Mouse (Mus musculus): Measurements from ENCODE around the gene Pde6d. TPM values are rescaled to one million over a fixed set of nuclear protein-coding genes. Genes with fewer than 3 reads are reported as not detected.

Gene Pde6d
- polyA plus RNA-seq, 1 experiment from 2014 or later, result 78.1 TPM

DNA sequence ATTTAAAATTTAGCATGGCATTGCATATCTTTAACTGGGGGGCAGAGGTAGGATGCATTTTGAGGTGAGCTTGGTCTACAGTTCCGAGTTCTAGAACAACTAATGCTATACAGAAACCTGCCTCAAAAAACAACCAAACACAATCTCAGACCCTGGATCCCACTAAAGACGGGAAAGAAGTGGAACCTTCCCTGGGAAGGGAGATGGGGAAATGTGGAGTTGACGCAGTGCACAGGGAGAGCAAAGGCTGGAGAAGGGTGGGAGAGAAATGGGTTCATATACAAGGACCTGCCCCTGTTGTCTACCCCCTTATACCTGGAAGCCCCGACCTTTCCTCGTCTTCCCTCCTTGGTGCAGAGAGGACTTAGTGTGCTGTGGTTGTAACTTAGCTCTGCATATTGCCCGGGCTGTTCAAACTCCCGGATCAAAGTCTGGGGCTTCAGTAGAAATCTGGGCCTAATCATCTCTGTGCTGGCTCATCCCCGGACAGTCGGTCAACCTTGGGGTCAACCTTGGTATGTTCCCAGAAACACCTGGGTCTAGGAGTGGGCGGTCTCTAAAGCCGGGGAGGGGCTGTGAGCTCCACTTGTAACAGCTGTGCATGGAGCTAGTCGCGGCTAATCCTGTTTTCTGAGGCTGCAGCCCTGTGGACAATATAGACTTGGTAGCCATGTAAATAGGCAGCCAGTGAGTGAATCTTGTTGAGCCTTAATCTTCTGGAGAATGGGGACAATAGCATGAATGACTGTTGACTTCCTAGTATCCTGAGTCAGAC, 50.7 kb downstream of the Pde6d start:
- Histone ChIP-seq H3K27ac (ENCODE audit: low read depth, low read length) (peak overlapping the region; percentile 3; the same call in 1 of the 2 replicates), H3K9ac (ENCODE audit: low read length) (peak overlapping the region; percentile 1; the same call in 1 of the 2 replicates)

DNA sequence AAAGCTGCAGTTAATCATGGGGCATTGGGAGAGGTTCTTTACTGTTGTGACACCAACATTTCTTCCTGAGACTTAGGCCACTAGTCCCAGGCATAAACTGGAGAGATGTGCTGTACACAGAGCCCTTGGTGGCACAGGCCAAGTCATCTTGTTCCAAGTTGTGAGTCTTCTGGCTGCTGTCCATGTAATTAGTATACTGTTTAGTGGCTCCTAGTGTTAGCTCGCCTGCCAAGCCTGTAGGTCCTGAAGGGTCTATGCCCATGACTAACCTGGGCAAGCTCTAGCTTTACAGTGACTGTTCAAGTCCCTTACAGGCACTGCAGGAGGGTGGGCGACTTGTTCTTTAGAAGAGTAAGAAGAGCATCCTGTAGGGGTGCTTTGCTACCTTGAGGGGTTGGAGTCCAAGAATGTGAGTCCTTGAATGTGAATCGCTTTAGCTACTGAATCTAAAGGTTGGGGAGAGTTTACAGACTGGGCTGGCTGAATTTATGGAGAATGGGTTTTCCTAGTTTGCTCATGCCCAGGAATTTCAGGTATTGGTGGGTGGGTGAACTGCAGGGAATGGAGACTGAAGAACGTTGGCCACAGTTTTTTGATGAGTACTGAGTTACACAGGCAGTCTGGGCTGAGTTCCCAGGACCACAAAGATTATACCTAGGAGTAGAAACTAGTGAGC, 51.4 kb downstream of the Pde6d start:
- no peak for ATAC-seq
- Histone ChIP-seq H3K27ac (ENCODE audit: low read depth, low read length) (no peak overlapping the region), H3K4me1 (ENCODE audit: control insufficient read depth, insufficient read depth, low read length) (peaks cover 16% of the 10 kb centered on the region), H3K9ac (ENCODE audit: low read length) (no peak overlapping the region; the same call in 1 of the 2 replicates), H3K4me3 (ENCODE audit: low read depth, low read length) (peak overlapping the region; percentile 7; the same call in 1 of the 2 replicates), H3K4me2 (ENCODE audit: low read length) (peak overlapping the region; percentile 16; the same call in 1 of the 2 replicates), H3K9me3 (replicated peaks; ENCODE audit: control insufficient read depth, low read length) (no peaks in the 10 kb centered on the region), H3K27me3 (replicated peaks; ENCODE audit: control insufficient read depth, insufficient read depth, low read length) (no peaks in the 10 kb centered on the region), H3K36me3 (ENCODE audit: control insufficient read depth, insufficient read depth, low read length) (peaks cover 29% of the 10 kb centered on the region)
- peak; percentile 72 for DNase-seq (ENCODE audit: low spot score)
- 15% methylated on average over 4 of the region's 4 CpGs for WGBS

More for the DNA sequence above, 50.7 kb downstream of the Pde6d start:
- WGBS, result 6% methylated on average over 13 of the region's 13 CpGs
- H3K36me3 ChIP-seq (ENCODE audit: control insufficient read depth, insufficient read depth, low read length), result peaks cover 29% of the 10 kb centered on the region
- peaks cover 16% of the 10 kb centered on the region for H3K4me1 ChIP-seq (ENCODE audit: control insufficient read depth, insufficient read depth, low read length)
- H3K4me3 ChIP-seq (ENCODE audit: low read depth, low read length), result peak overlapping the region; percentile 4; the same call in 1 of the 2 replicates
- H3K27me3 ChIP-seq (replicated peaks; ENCODE audit: control insufficient read depth, insufficient read depth, low read length), result no peaks in the 10 kb centered on the region
- DNase-seq (ENCODE audit: low spot score) (no peak), ATAC-seq (peak; percentile 30)
- peak overlapping the region; percentile 23; the same call in 1 of the 2 replicates for H3K4me2 ChIP-seq (ENCODE audit: low read length)
- no peaks in the 10 kb centered on the region for H3K9me3 ChIP-seq (replicated peaks; ENCODE audit: control insufficient read depth, low read length)

DNA sequence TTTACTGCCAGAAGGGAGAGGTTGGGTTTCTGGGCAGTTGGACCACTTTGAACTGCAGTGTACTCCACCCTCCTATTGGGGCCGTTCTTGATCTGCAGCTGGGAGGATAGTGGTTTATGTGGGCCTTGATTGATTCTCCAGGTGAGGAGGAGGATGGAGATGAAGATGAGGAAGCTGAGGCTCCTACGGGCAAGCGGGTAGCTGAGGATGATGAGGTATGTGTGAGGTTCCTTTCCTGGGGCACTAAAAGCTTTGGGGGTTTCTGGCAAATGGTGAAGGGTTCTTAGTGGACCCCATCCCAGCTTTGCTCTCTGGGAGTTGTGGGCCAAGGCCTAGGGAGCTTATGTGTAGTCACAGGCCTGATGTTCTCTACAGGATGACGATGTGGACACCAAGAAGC, 52.8 kb downstream of the Pde6d start:
- Histone ChIP-seq H3K4me2 (ENCODE audit: low read length) (peak overlapping the region; percentile 83), H3K9ac (ENCODE audit: low read length) (peak overlapping the region; percentile 100), H3K27me3 (replicated peaks; ENCODE audit: control insufficient read depth, insufficient read depth, low read length) (no peaks in the 10 kb centered on the region), H3K36me3 (ENCODE audit: control insufficient read depth, insufficient read depth, low read length) (peaks cover 29% of the 10 kb centered on the region), H3K4me3 (ENCODE audit: low read depth, low read length) (peak overlapping the region; percentile 100), H3K4me1 (ENCODE audit: control insufficient read depth, insufficient read depth, low read length) (peaks cover 20% of the 10 kb centered on the region), H3K27ac (ENCODE audit: low read depth, low read length) (no peak overlapping the region), H3K9me3 (replicated peaks; ENCODE audit: control insufficient read depth, low read length) (no peaks in the 10 kb centered on the region)
- DNase-seq (ENCODE audit: low spot score) (no peak), ATAC-seq (no peak)
- 37% methylated on average over 4 of the region's 4 CpGs for WGBS

DNA sequence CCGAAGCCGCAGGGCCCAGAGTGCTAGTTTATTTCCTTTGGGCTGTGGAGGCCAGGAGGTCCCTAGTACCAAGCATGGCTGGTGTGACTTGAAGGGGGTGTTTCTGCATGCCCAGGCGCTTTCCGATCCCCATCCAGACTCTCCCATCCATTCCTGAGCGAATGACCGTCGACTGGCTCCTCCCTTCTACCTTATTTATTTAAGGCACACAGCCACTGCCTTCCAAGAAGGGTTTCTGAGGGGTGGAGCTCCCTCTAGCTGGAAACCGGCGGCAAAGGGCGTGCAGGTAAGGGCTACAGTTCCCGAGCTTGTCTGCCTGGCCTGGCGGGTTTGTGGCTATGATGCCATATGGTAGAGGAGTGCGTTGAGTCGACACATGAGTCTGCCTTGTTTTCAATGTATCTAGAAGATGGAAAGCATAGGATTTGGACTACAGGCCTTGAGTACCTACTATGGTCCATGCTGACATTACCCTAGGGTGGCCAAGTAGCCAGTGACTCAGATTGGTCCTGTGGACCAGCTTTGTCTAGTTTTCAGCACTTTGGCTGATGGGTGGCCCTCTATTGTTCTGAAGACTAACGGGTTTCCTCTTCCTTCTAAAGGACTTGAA, 53.8 kb downstream of the Pde6d start:
- peak overlapping the region; percentile 100 for H3K4me3 ChIP-seq (ENCODE audit: low read depth, low read length)
- H3K27ac ChIP-seq (ENCODE audit: low read depth, low read length), result peak overlapping the region; percentile 89
- peak overlapping the region; percentile 100 for H3K9ac ChIP-seq (ENCODE audit: low read length)
- H3K36me3 ChIP-seq (ENCODE audit: control insufficient read depth, insufficient read depth, low read length), result peaks cover 29% of the 10 kb centered on the region
- 0% methylated on average over 15 of the region's 15 CpGs for WGBS
- H3K27me3 ChIP-seq (replicated peaks; ENCODE audit: control insufficient read depth, insufficient read depth, low read length), result no peaks in the 10 kb centered on the region
- ATAC-seq, result no peak
- H3K4me1 ChIP-seq (ENCODE audit: control insufficient read depth, insufficient read depth, low read length), result peaks cover 26% of the 10 kb centered on the region
- no peaks in the 10 kb centered on the region for H3K9me3 ChIP-seq (replicated peaks; ENCODE audit: control insufficient read depth, low read length)
- H3K4me2 ChIP-seq (ENCODE audit: low read length), result peak overlapping the region; percentile 83
- DNase-seq (ENCODE audit: low spot score), result peak; percentile 56

DNA sequence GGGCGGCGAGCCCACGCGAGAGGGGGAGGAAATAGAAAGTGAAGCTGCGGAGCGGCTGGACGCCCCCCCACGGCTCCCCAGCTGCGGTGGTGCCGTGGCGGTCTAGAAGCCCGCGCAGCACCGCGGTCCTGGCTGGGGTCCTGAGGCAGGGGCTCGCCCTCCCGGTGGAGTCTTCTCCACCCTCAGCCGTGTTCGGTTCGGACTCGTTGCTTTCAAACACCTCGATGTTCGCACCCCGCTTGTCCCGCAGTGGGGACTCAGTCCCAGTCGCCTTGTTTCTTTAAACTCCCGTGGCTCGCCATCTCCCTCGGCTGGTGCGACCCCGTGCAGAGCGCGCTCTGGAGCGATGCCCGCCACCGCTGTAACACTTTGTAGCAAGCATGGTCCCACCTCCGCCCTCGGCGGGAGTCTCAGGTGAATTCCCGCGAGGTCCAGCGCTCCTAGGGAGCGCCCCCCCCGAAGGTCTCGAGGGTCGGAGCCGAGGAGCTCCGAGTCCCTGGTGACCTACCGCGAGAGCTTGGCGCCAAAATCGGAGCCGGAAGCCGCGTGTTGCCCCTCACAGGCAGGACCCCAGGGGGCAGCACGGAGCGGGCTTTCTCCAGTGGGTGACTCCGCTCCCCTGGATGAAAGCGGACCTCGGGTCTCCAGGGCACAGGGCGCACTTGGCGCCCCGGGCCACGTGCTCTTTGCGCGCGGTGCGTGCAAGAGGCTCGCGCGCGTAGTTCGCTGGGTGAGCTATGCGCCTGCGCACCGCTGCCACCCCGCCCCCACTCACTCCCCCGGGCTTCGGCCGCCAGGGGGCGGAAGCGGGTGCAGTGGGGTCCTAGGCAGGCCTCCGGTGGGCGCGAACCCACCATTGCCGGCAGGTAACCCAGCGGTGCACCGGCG, 54.6 kb downstream of the Pde6d start:
- Histone ChIP-seq H3K27ac (ENCODE audit: low read depth, low read length) (peak overlapping the region; percentile 89), H3K4me3 (ENCODE audit: low read depth, low read length) (peak overlapping the region; percentile 100), H3K4me2 (ENCODE audit: low read length) (peak overlapping the region; percentile 83), H3K27me3 (replicated peaks; ENCODE audit: control insufficient read depth, insufficient read depth, low read length) (no peaks in the 10 kb centered on the region), H3K9ac (ENCODE audit: low read length) (peak overlapping the region; percentile 100), H3K36me3 (ENCODE audit: control insufficient read depth, insufficient read depth, low read length) (peaks cover 27% of the 10 kb centered on the region), H3K4me1 (ENCODE audit: control insufficient read depth, insufficient read depth, low read length) (peaks cover 26% of the 10 kb centered on the region), H3K9me3 (replicated peaks; ENCODE audit: control insufficient read depth, low read length) (no peaks in the 10 kb centered on the region)
- ATAC-seq (peak; percentile 0; the same call in 1 of the 2 replicates), DNase-seq (ENCODE audit: low spot score) (peak; percentile 89)
- under 1% methylated on average over 74 of the region's 89 CpGs for WGBS

DNA sequence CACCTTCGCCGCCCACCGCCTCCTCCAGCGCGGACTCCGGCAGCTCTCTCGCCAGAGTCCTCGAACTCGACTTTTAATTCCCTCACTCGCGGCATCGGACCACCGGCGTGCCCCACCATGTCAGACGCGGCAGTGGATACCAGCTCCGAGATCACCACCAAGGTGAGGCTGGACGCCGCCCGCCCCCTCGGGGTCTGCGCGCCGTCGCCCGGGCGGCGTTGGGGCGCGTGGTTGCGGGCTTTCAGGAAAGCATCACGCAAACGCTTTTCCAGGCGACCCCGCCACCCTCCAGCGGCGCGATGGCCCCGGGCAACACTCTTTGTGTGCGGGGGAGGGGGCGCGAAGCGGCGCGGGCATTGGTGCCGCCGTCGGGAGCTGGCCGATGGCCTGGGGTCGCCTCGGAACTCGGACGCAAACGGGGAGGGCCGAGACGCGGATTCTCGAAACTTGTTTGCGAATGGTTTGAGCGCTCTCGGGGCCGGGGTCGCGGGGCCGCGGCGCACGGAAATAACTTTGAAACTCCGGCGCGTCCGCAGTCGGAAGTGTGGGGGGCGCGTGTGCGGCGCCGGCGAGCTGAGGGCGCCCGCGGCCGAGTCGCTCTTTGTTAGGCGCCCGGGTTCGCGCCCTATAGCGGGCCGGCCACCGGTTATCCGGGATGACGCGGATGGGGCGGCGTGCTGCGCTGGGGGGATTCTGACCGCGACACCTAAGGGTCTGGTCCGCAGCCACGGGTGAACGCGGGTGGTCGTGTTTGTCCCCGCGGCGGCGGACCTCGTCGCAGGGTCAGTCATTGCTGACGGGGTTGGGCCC, 55.4 kb downstream of the Pde6d start:
- peak; percentile 19 for DNase-seq (ENCODE audit: low spot score)
- Histone ChIP-seq H3K27ac (ENCODE audit: low read depth, low read length) (peak overlapping the region; percentile 89), H3K27me3 (replicated peaks; ENCODE audit: control insufficient read depth, insufficient read depth, low read length) (no peaks in the 10 kb centered on the region), H3K9me3 (replicated peaks; ENCODE audit: control insufficient read depth, low read length) (no peaks in the 10 kb centered on the region), H3K4me2 (ENCODE audit: low read length) (peak overlapping the region; percentile 83), H3K4me1 (ENCODE audit: control insufficient read depth, insufficient read depth, low read length) (peaks cover 26% of the 10 kb centered on the region), H3K36me3 (ENCODE audit: control insufficient read depth, insufficient read depth, low read length) (peaks cover 27% of the 10 kb centered on the region), H3K9ac (ENCODE audit: low read length) (peak overlapping the region; percentile 100), H3K4me3 (ENCODE audit: low read depth, low read length) (peak overlapping the region; percentile 100)
- ATAC-seq, result no peak; the same call in 1 of the 2 replicates
- WGBS, result 1% methylated on average over 109 of the region's 111 CpGs

DNA sequence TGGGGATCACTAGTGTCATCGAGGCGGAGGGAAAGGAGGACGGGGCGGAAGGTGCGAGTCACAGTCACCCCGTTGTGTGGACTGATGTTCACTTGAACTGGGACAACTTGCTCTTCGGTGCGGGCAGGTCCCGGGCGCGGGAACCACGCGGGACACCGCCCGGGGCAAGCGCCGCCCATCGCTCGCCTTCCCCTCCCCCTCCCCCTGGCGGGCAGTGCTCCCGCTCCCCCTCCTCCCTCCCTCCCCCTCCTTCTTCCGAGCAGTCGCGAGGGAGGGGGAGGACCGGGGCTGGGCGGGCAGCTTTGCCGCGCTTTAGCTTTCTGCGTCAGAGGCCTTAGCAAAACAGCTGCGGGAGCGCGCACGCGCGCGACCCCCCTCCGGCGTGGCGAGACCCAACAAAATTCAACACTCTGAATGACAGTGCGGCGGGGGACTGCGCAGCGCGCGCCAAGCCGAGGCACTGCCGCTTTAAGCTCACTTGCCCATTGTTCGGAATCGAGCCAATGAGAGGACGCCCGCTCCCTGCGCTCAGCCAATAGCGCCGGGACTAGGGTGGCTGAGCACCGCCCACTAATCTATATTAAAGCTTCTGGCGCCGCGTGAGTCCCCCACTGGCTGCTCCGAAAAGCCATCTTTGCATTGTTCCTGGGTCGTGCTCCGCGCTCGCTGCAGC, 56.2 kb downstream of the Pde6d start, which contains the start of gene Ptma:
TSS of gene Ptma (plus strand) at position 611 of the 673 bp plus-strand sequence.
- Histone ChIP-seq H3K4me2 (ENCODE audit: low read length) (peak within 1 kb of the TSS; percentile 96), H3K27me3 (replicated peaks; ENCODE audit: control insufficient read depth, insufficient read depth, low read length) (no peaks in the 10 kb centered on the region), H3K4me1 (ENCODE audit: control insufficient read depth, insufficient read depth, low read length) (peaks cover 23% of the 10 kb centered on the region), H3K4me3 (ENCODE audit: low read depth, low read length) (peak within 1 kb of the TSS; percentile 100), H3K9me3 (replicated peaks; ENCODE audit: control insufficient read depth, low read length) (no peaks in the 10 kb centered on the region), H3K36me3 (ENCODE audit: control insufficient read depth, insufficient read depth, low read length) (peaks cover 24% of the 10 kb centered on the region), H3K27ac (ENCODE audit: low read depth, low read length) (peak within 1 kb of the TSS; percentile 100), H3K9ac (ENCODE audit: low read length) (peak within 1 kb of the TSS; percentile 100)
- whole genome bisulfite sequencing, result under 1% methylated on average over 53 of the region's 63 CpGs
- DNase-seq (ENCODE audit: low spot score) (peak; percentile 100), ATAC-seq (peak; percentile 94)
